Mouse (Mus musculus) bone marrow, adult 2 months (tissue): Measurements from ENCODE around the gene Smim12.

Experiments
- CTCF ChIP-seq: fragments of 200-500 bp; IDR thresholded peaks from 2 replicates; pipeline ENCODE4 v1.5.1; 2011; ENCODE audit warnings: low read length, control low read depth; ENCODE audit not compliant: control insufficient read depth, insufficient read depth
- POLR2A ChIP-seq: fragments of 200-500 bp; IDR thresholded peaks from 2 replicates; pipeline ENCODE4 v1.6.1; 2011; ENCODE audit warnings: low read depth, mild to moderate bottlenecking, control low read depth, low read length, borderline replicate concordance; ENCODE audit not compliant: control insufficient read depth

GRCm38 (mm10) chr4:127215103-127215502 lies 28.5 kb upstream of the Smim12 start:
- TF ChIP-seq POLR2A, result no peak
- no peak for TF ChIP-seq CTCF
